Mouse (Mus musculus): Measurements from ENCODE around the gene Thrsp. TPM values are rescaled to one million over a fixed set of nuclear protein-coding genes. Genes with fewer than 3 reads are reported as not detected.
A peak's percentile ranks its signal among the peaks of the same experiment; 100 is the strongest.

Gene Thrsp
- total RNA-seq, 1 experiment from 2014 or later, result not detected

- no peak for ATAC-seq (replicated peaks; ENCODE audit: insufficient number of reproducible peaks, low FRiP score, low TSS enrichment, poor library complexity, severe bottlenecking)
Measured at GRCm38 (mm10) chr7:97420958-97421651, 3.6 kb upstream of the Thrsp start.

- ATAC-seq (replicated peaks; ENCODE audit: insufficient number of reproducible peaks, low FRiP score, low TSS enrichment, poor library complexity, severe bottlenecking), result no peak
Measured at GRCm38 (mm10) chr7:97420406-97420805, 2.9 kb upstream of the Thrsp start.

GRCm38 (mm10) chr7:97419163-97419562 lies 1.6 kb upstream of the Thrsp start:
- no peak for ATAC-seq (replicated peaks; ENCODE audit: insufficient number of reproducible peaks, low FRiP score, low TSS enrichment, poor library complexity, severe bottlenecking)

GRCm38 (mm10) chr7:97418717-97419116 lies 1.2 kb upstream of the Thrsp start:
- ATAC-seq (replicated peaks; ENCODE audit: insufficient number of reproducible peaks, low FRiP score, low TSS enrichment, poor library complexity, severe bottlenecking), result no peak

GRCm38 (mm10) chr7:97416473-97416872 lies 1.1 kb downstream of the Thrsp start:
- no peak for ATAC-seq (replicated peaks; ENCODE audit: insufficient number of reproducible peaks, low FRiP score, low TSS enrichment, poor library complexity, severe bottlenecking)

GRCm38 (mm10) chr7:97414915-97415687 lies 2.4 kb downstream of the Thrsp start:
- ATAC-seq (replicated peaks; ENCODE audit: insufficient number of reproducible peaks, low FRiP score, low TSS enrichment, poor library complexity, severe bottlenecking), result no peak

- ATAC-seq (replicated peaks; ENCODE audit: insufficient number of reproducible peaks, low FRiP score, low TSS enrichment, poor library complexity, severe bottlenecking), result no peak
Measured at GRCm38 (mm10) chr7:97414426-97414825, 3.1 kb downstream of the Thrsp start.

- ATAC-seq (replicated peaks; ENCODE audit: insufficient number of reproducible peaks, low FRiP score, low TSS enrichment, poor library complexity, severe bottlenecking), result no peak
Measured at GRCm38 (mm10) chr7:97413981-97414380, 3.5 kb downstream of the Thrsp start.

GRCm38 (mm10) chr7:97411575-97411974 lies 6.0 kb downstream of the Thrsp start:
- no peak for ATAC-seq (replicated peaks; ENCODE audit: insufficient number of reproducible peaks, low FRiP score, low TSS enrichment, poor library complexity, severe bottlenecking)

GRCm38 (mm10) chr7:97411106-97411505 lies 6.4 kb downstream of the Thrsp start:
- ATAC-seq (replicated peaks; ENCODE audit: insufficient number of reproducible peaks, low FRiP score, low TSS enrichment, poor library complexity, severe bottlenecking), result no peak

GRCm38 (mm10) chr7:97407145-97407544 lies 10.4 kb downstream of the Thrsp start:
- ATAC-seq (replicated peaks; ENCODE audit: insufficient number of reproducible peaks, low FRiP score, low TSS enrichment, poor library complexity, severe bottlenecking), result no peak

- ATAC-seq (replicated peaks; ENCODE audit: insufficient number of reproducible peaks, low FRiP score, low TSS enrichment, poor library complexity, severe bottlenecking), result peak; percentile 96
Measured at GRCm38 (mm10) chr7:97399960-97400715, 17.4 kb downstream of the Thrsp start, which contains the start of gene Ndufc2. TSS of gene Ndufc2 (plus strand) at chr7:97400003.

GRCm38 (mm10) chr7:97398943-97399342 lies 18.6 kb downstream of the Thrsp start:
- no peak for ATAC-seq (replicated peaks; ENCODE audit: insufficient number of reproducible peaks, low FRiP score, low TSS enrichment, poor library complexity, severe bottlenecking)

- no peak for ATAC-seq (replicated peaks; ENCODE audit: insufficient number of reproducible peaks, low FRiP score, low TSS enrichment, poor library complexity, severe bottlenecking)
Measured at GRCm38 (mm10) chr7:97394375-97394774, 23.2 kb downstream of the Thrsp start.

- ATAC-seq (replicated peaks; ENCODE audit: insufficient number of reproducible peaks, low FRiP score, low TSS enrichment, poor library complexity, severe bottlenecking), result no peak
Measured at GRCm38 (mm10) chr7:97392079-97392445, 25.5 kb downstream of the Thrsp start.

- no peak for ATAC-seq (replicated peaks; ENCODE audit: insufficient number of reproducible peaks, low FRiP score, low TSS enrichment, poor library complexity, severe bottlenecking)
Measured at GRCm38 (mm10) chr7:97391293-97392078, 26.0 kb downstream of the Thrsp start.

- no peak for ATAC-seq (replicated peaks; ENCODE audit: insufficient number of reproducible peaks, low FRiP score, low TSS enrichment, poor library complexity, severe bottlenecking)
Measured at GRCm38 (mm10) chr7:97388541-97388940, 29.0 kb downstream of the Thrsp start.

- ATAC-seq (replicated peaks; ENCODE audit: insufficient number of reproducible peaks, low FRiP score, low TSS enrichment, poor library complexity, severe bottlenecking), result no peak
Measured at GRCm38 (mm10) chr7:97387561-97388147, 29.9 kb downstream of the Thrsp start.
